Mouse (Mus musculus) retina, postnatal 7 days (tissue): ENCODE data around the gene Pipox.

Experiments used
- DNase-seq: peaks from one replicate; pipeline ENCODE4 v3.0.0-alpha.2; 2012; ENCODE audit warnings: low read depth, low spot score

Pipox gene

DNA sequence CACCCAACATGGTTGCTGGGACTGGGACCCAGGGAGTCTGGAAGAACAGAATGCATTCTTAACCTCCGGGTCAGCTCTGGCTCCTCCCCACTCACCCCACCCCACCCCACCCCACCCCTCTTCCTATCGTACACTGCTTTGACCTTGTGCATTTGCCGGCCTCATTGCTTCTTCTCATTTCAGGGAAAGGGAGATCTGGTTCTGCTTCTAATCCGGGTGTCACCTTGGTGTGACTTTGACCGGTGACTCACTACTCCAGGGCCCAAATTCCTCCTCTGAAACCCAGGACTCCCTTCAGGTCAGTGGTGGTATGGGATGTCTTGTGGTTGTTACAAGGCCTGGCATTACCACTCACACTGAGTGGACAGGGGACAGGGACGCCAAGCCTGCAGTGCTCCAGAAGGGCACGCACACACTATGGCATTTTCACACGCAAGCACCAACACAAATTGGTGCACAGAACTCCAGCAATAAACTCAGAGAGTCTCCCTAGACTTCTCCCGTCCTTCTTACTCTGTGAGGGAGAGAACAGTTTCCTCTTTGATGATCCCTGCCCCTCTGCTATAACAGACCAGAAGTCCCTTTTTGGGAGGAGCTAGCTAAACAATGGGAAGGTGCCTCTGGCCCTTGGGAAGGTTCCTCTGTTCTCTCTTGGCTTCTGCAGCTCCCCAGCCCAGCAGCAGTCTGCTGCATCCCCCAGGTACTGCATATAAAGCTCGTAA is 9.2 kb downstream of the Pipox start:
- DNase-seq: no peak

DNA sequence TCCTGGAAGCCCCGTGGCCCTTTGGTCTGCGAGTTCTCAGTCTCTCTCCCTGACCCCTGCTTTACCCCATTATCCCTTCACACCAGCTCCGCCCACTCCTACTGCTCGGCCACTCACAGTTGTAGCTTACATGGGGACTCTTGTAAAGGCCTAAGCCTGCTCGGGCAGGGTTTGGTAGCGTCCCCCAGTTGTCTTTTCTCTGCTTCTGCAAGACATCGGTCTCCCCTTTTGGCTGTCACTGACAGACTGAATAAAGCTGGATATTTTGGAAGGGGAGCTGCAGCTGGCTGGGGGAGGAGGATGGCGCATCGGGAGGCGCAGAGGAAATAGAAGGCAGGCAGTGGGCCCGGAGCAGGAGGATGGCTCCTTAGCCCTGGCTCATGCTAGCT is 17.1 kb downstream of the Pipox start:
- DNase-seq: no peak

DNA sequence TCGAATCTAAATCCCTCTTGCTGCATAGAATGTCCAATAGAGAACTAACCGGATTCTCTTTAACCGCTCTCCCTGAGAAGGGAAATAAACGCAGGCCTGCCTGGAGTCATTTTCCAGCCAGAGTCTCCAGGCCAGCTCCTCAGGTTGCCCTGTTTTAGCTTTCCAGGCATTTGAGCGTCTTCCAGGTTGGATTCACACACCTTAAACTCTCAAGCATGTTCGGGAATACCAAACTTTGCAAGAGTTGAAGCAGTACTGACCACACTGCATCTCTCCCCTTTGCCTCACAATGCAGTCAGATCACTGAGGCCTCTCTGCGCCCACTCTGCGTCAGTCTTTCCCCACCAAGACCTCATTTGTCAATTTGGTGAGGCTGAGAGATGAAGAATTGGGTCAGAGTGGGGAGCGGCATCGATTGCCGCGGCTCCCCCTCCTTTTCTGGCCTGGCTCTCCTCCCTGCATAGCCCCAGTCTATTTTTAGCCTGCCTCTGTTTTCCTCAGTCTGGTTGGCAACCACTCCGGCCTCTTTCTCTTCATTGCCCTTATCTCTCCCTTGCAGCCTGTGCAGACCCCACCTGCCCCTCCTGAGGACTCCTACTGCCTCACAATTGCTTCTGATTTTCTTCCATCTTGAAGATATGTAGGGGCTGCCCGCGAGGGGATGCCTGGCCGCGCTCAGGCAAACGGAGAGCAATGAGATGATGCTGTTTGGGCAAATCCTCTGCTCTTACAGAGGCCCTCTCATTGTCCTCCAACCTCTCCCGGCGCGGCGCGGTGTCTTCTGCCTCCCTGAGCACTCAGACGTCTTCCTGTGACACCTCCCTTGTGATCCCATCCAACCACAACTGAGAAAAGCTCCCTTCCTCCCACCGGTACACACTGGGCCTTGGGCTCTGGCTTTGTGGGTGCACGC is 17.8 kb downstream of the Pipox start:
- no peak for DNase-seq

DNA sequence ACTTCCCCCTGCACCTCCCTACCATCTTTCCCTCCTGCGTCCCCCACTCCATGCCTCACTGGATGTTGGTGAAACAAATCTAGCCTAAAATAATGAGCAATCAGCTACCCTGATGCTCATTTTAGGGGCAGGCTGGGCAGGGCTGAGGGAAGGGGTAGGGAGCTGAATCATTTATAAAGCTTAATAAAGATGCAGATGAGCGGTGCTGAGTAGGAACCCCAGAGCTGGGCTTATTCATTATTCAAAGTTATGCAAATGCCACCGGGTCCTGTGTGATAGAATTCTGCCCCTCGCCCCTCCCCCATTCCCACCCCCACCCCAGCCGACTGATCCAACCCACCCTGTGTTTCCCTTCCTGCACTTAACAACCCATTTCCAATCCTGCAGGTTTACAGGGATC is 18.6 kb downstream of the Pipox start:
- no peak for DNase-seq

DNA sequence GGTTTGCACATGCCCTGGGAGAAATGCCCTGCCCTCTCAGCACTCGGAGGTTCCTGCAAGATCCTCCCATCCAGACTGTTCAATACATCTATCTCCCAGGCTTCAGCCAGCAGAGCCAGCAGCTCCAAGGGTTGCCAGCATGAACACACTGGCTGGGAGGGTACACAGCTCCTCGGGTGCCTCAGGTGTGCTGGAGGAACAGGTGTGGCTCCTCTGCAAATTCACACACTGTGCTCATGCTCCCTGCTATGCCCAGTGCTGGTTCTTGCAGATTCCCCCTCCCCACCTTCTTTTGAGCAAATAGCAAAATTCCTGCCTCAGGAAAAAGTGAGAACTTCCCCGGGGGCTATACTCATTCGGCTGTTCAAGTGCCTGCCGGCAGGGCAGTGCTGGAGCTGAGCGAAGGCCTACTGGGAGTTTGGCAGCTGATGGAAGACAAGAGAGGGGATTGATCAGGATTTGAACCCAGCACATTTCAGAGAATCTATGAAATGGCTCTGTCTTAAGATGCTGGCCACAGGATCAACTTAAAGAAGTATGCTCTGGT is 19.1 kb downstream of the Pipox start:
- no peak for DNase-seq

DNA sequence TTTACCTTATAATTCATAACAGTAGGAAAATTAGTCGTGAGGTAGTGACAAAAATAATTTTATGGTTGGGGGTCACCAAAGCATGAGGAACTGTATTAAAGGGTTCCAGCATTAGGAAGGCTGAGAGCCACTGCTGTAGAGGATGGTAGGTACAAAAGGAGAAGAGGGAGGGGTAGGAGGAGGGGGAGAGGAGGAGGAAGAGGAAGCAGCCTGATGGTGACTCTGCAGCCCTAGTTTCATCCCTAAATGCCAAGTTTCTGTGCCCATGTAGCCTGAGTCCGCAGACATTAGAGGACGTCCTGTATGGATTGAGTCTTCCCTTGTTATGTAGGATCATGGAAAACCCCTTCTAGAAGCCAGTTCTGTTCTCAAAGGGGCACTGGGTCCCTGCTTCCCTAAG is 20.8 kb downstream of the Pipox start:
- no peak for DNase-seq

DNA sequence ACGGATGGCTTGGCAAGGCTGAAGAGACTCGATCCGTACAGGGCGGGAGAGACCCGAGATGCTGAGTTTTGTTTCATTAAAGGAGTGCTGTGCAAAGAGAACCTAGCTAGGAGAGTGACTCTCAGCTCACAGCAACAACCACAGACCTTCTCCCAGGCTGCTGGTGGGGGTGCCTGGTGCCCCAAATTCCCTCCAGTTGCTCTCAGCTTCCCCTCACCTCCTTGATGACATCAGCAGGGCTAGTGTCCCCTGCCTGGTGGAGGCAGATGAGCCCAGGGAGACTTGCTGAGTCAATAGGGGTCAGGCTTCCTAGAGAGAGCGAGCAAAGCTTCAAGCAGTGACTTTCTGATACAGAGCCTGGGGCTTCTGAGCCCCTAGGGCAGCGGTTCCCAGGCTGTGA is 21.2 kb downstream of the Pipox start:
- DNase-seq: no peak

DNA sequence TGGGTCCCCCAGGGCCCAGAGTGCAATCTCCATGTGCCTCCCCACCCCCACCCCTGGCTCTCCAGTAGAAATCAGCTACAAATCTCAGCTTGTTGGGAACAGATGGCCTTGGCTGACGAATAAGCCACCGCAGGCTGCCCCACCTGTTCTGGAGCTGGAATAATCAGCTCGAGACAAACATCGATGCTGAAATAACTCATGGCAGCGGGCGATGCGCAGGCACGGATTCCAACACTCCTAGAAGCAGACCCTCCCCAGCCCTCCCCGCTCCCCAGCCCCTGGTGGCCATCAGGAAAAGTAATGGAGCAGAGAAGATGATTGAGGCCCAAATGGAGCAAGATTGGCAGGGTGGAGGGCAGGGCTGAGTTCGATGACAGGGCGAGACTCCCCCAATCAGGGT is 21.7 kb downstream of the Pipox start:
- DNase-seq: no peak

DNA sequence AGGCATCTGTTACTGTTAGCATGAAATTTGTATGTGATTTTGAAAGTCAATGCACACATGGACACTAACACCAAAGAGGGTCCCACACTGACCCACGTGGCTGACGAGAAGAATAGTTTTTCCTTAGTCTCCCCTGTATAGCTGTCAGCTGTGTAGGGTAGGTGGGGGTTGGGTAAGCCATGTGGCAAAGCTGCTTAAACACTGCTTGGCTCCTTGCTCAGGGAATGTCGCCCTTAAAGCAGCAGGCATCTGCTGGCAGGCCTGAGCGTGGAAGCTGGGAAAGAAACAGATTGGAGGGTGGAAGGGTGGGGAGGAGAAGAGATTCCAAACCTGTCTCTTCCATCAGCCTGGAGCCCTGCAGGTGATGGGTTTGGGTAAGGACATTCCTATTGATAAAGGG is 22.5 kb downstream of the Pipox start:
- peak; percentile 72 for DNase-seq

DNA sequence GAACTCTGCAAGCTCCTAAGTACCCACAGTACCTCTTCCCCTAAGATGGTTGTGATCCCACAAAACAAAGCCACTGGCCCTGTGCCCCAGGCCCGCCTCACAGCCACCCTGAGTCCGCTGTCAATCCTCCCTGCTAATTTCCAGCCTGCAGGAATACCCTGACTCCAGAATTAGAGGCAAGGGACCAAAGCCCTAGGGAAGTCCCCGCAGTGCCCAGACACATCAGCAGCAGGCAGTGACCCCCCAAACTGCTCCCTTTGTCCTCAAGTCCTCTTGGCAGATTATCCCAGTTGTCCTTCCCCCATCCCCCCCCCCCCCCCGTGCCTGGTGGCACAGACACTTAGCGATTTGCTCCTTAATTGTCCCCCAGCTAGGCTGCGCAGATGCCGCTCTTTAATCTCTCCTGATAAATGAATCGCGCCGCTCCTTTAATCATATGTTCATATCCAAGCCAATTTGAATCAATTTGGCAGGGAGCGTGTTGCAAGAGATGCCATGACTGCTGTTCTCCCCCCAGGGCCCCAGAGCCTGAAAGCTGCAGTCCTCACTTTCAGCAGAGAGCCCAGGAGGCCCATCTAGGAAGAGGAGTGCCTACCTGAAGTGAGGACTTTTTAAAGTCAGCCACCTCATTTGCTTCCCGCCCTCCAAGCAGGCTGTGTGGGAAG is 26.3 kb downstream of the Pipox start:
- no peak for DNase-seq

DNA sequence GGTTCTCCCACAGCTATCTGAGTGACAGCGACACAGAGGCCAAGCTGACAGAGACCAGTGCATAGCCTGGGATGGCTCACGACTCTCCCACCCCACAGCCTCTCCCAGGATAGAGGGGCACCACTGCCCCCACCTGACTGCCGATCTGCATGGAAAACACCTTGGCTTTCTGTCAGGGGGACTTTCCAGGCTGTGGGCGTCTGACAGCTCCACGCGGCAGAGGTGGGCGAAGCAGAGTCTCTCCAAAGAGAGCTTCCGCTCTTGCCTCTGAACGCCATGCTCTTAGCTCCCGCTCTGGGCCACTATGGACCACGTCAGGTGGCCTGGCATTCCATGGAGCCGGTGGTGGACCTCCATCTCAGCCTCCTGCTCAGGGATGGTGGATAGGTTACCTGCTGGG is 29.1 kb downstream of the Pipox start:
- DNase-seq: no peak

DNA sequence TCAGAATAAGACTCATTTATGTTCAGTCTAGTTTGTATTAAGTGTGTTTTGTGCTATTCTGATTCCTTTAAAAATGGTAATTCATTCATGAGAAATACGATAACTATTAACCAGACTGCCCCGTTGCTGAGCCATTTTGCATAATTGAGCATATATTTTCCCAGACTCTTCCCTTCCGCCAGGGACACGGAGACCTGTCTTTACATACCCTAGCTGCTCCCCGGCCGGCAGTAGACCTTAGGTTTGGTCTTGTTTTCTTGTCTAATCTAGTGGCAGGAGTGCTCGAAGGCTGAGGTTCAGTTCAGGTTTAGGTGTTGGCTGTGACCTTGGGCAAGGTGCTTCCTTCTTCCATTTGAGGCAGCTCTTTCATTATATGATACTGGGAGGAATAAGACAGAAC is 31.0 kb downstream of the Pipox start:
- no peak for DNase-seq

DNA sequence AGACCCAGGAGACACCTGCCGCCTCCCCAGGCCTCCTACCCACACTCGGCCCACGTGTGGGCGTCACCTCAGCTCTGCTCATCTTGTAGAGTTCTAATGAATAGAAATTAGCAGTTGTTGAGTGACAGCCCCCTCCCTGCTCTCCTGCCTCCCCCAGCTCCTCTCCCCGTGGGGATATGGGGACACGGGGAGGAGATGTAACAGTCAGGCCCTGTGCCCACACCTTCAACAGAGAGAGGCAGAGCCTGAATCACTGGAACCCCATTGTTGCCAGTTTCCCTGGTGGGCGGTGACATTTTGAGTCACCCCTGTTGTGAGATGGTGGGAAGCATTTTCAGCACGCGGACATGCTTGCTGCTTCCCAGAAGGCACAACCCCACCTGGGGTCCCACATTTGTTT is 32.9 kb downstream of the Pipox start:
- DNase-seq: no peak

DNA sequence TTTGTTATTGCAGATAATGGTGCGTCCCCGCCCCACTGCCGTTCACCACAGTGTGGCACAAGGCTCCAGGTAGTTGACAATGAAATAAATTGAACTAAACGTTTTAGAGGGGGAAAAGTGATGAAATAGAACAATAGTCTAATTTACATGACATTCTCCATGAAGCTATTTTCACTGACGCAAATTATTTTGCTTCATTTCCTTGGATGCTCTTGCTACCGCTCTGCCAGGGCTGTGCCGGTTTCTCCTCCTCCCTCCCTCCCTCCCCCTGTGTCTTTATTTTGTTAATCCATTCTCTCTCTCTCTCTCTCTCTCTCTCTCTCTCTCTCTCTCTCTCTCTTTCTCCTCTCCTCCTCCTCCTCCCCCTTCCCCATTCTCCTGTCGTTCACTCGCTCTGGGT is 35.3 kb downstream of the Pipox start:
- DNase-seq: no peak

DNA sequence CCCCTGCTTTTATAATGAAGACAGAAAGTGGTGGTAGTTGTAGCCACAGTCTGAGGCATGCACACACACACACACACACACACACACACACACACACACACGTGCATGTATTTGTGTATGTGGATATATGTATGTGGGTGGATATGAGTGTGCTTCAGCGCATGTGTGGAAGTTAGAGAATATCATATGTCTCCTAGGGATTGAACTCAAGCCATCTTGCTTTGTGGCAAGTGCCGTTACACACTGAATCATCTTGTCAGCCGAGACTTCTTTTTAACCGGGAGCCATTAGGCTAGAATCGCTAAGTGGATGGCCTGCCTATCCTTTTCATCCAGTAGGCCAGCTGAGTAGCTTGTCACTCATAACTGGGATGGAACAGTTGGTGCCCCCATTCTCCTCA is 36.8 kb downstream of the Pipox start:
- no peak for DNase-seq

DNA sequence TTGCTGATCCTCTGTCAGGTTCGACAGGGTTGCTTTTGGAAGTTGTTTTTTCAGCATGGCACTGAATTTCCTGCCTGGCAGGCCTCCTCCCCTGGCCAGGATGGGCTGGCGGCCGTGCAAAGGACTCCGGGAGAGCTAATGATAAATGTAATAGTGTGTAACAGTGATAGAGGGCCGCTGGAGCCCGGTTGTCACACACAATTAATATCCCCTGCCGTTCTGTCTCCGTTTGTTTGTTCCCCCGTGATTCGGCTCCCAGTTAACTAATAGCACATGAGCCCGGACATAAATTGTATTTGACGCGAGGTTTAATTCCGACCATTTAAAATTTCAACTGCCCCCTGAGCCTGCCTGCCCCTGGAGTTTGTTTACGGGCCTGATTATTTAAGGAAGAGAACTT is 38.5 kb downstream of the Pipox start:
- DNase-seq: no peak

DNA sequence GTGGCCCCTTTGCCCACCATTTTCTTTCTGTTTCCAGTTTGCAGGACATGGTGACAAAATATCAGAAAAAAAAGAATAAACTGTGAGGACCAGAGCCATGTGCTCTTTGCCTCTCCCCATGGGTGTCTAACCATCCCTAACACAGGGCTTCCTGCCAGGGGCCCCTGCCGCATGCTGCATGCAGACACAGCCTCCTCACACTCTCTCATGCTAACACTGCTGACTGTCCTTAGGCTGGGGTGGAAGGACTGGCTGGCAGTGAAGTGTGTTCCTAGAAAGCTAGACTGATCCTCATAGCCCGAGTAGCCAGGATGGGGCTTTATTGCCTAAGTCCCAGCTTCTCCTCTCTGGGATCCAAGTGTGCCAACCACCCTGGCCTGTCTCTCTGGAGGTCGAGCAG is 39.3 kb downstream of the Pipox start:
- no peak for DNase-seq

DNA sequence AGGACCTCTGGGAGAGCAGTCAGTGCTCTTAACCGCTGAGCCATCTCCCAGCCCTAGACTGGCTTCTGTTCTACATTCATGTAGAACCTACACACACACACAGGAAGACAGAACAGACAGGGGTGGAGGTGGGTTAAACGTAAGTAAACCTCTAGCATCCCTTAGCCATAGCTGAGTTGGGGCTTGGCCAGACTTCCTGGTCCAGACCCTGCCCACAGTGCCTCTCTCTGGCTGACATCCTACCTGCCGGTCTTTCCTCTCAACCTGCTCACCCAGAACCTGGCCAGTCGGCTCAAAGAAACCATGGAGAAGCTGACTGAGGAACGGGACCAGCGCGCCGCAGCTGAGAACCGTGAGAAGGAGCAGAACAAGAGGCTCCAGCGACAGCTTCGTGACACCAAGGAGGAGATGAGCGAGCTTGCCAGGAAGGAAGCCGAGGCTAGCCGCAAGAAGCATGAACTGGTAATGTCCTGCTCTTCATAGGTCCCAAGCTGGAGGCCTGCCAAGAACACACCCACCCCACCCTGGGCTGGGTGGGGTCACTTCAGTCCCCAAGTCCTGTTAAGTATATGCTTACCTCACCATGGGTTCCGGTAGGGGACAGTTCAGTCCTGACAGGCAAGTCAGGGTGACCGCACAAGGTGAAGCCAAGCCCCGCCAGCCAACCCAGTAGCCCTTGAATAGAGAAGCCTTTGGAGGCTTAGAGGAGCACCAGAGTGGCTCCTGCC is 40.8 kb downstream of the Pipox start:
- DNase-seq: no peak

DNA sequence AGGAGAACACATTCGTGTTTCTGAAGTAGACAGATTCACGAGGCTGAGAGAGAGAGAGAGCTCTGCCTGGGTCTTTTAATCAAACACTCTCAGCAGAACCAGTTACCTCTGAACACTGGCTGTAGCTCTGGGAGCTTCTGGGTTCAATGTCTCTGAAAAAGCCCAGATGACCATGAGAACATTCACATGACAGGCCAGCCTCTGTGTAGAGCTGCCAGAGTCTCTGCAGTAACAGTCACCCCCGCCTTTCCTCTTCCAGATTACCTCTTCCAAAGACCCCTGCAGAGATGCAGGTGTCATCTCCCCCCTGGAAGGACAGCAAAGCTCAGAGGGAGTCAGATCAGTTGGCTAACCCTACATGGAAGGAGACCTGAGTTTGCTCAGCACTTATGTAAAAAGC is 41.7 kb downstream of the Pipox start:
- no peak for DNase-seq

DNA sequence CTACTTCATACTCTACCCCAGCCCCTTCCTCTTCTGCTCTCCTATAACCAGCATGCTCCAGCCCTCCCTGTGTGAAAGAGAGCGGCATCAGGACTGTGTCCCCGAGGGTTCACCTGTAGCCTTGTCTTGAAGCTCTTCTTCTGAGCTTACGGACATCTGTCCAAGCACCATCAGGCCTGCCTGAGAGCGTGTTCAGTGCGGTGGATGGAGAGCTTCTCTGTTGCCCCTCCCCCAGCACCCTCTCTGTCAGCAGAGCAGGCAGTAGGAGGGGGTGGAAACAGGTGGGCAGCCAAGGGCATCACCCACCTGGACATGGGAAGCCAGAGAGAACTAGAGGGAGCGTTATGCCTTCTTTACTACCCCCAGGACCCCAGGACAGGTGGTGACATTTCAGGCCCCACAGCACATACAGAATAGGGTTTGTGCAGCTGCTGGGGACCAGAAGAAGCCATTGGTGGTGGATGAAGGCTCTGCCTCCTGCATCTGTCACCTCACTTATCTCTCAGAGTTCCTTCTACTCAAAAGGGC is 42.3 kb downstream of the Pipox start:
- no peak for DNase-seq
